Mouse (Mus musculus) thymus, adult 2 months (tissue): ENCODE measurements around the gene Shkbp1.

Source experiments
- CTCF ChIP-seq: fragments of 200-500 bp; IDR thresholded peaks from 2 replicates; pipeline ENCODE4 v1.5.1; 2012; ENCODE audit warnings: mild to moderate bottlenecking, control low read depth, low read length, moderate library complexity, borderline replicate concordance; ENCODE audit not compliant: control insufficient read depth, poor library complexity, insufficient read depth; ENCODE audit errors: extremely low read depth
- POLR2A ChIP-seq: fragments of 200-500 bp; IDR thresholded peaks from 2 replicates; pipeline ENCODE4 v1.6.1; 2012; ENCODE audit warnings: mild to moderate bottlenecking, low read length, control low read depth, moderate library complexity; ENCODE audit not compliant: control insufficient read depth, poor library complexity, insufficient read depth; ENCODE audit errors: extremely low read depth

GRCm38 (mm10) chr7:27383233-27383632 is 27.4 kb upstream of the Shkbp1 start:
- no peak for TF ChIP-seq CTCF
- no peak for TF ChIP-seq POLR2A
